Mouse (Mus musculus) thymus, postnatal 36 days (tissue): ENCODE results near the gene Dennd1b.

Experiments used
- DNase-seq, 2 experiments: peaks; one replicate each; pipeline ENCODE4 v3.0.0; 2022; ENCODE audit warnings: mixed read lengths in 2 of 2

Dennd1b gene

GRCm38 (mm10) chr1:139090744-139091143, 127.5 kb downstream of the Dennd1b start:
- no peak for DNase-seq

DNA sequence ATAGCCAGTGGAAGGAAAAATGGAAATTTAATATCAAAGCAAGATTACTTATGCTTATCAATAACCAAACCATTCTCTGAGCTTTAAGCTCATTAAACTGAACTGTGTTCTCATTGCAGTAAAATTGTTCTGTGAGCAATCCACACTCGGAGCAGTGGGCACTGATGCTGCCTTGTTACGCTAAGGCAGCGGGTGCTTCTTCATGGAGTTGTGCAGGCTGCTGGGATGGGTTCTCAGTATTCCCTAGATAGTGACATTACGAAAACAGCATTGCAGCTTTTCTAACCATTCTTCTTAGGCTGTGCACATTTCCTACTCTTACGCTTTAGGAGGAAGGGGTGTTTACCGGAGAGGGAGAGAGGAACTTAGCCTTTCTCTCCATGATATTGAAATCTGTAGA, 128.5 kb downstream of the Dennd1b start:
- DNase-seq: no peak

- no peak for DNase-seq
Measured at GRCm38 (mm10) chr1:139092144-139092543, 128.9 kb downstream of the Dennd1b start.

- no peak for DNase-seq
Measured at GRCm38 (mm10) chr1:139092722-139093121, 129.5 kb downstream of the Dennd1b start.

GRCm38 (mm10) chr1:139096369-139096768, 133.1 kb downstream of the Dennd1b start:
- DNase-seq: no peak

GRCm38 (mm10) chr1:139098088-139098487, 134.9 kb downstream of the Dennd1b start:
- DNase-seq: no peak

DNA sequence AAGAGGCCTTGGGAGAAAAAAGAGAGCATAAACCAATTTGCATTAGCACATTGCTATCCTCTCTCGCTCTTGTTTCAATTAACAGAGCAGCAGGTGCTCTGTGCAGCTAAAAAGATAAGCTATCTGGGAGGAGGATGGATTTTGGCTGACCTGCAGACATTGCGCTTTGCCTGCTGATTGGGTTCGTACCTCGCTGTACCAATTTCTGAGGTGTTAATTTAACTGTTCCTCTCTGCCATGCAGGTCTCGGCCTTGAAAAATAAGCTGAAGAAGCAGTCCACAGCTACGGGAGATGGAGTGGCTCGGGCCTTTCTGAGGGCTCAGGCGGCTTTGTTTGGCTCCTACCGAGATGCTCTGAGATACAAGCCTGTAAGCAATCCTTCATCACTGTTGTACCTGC, 138.5 kb downstream of the Dennd1b start:
- no peak for DNase-seq

- no peak for DNase-seq
Measured at GRCm38 (mm10) chr1:139108251-139108650, 145.0 kb downstream of the Dennd1b start.

DNA sequence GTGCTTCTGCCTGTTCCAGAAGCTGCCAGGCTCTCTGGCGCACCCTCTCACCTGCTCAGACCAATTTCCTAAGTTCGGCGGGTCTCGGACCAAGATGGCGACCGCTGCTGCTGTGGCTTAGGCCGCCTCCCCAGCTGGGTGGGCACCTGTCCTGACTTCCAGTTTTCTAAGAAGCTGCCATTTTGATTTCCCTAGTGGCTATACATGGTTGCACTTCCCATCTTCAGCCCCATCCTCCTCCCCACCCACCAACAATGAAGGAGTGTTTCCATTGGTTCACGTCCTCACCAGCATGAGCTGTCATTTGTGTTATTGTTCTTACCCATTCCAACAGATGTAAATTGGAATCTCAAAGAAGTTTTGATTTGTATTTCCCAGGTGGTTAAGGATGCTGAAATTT, 159.4 kb downstream of the Dennd1b start:
- no peak for DNase-seq

DNA sequence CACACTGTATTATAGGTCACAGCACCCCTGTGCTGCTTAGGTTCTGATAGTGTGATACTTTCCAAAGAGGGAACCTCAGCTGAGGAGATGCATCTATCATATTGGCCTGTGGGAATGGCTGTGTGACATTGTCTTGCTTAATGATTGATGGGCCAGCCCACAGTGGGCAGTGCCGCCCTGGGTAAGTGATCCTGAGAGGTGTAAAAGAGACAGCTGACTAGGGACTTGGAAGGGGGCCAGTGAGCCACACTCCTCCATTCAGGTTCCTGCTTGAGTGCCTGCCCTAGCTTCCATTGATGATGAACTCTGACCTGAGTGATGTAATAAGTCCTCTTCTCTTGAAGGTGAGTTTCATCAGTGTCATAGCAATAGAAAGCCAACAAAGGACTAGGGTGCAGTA, 176.4 kb downstream of the Dennd1b start:
- no peak for DNase-seq

- no peak for DNase-seq
Measured at GRCm38 (mm10) chr1:139145516-139145915, 182.3 kb downstream of the Dennd1b start.

DNA sequence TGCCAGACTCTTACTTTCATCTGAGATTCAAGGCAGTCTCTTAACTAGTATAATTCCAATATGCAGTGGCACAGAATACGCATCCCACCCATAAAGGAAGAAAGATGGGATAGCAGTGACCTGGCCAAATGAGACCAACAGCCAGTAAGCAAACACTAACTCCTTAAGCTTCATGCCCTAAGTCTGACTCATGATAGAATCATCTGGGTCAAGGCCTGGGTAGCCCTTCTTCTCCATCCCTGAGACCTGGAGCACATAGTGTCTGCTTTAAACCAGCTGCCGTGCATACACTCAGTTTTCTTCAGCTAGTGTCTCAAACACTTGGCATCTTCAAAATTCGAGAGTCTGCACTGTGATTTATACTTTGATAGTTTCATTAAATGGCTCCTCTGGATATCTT, 183.1 kb downstream of the Dennd1b start:
- DNase-seq: no peak

DNA sequence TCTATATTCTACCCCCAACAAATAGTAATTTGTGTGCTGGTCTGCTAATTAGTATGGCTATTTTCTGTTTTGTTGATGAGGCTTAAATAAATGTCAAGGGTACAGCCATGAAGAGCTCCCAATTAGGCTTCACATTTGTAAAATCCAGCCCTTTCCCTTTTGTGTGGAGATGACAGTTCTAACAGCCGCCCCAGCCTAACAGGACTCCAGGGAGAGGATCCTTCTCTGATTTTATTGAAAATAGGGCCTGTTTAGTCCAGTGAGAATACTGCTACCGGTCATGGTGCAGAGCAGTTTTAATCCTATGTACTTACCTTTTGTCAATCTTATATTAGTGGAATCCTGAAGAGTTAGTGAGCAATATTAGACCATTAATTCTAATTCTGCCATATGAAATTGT, 189.8 kb downstream of the Dennd1b start:
- no peak for DNase-seq

- no peak for DNase-seq
Measured at GRCm38 (mm10) chr1:139153493-139153892, 190.3 kb downstream of the Dennd1b start.

GRCm38 (mm10) chr1:139156397-139156796, 193.2 kb downstream of the Dennd1b start:
- no peak for DNase-seq

DNA sequence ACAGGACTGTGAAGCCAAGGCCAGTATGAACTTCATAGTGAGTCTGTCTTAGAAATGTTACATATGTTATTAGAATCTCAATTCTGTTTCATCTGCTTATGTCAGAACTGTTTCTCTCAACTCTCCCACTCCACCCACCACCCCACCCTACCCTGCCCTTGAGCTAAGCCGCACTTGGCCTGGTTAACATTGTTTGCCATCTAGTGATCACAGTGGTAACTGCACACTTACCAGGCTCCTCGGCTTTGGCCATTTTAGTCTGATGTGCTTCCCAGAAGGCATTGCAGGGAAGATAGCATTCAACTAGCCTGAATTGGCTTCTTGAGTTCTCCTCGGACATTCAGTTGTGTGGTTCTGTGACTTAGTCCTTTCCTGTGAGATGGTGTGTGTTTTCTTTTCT, 198.4 kb downstream of the Dennd1b start:
- no peak for DNase-seq

DNA sequence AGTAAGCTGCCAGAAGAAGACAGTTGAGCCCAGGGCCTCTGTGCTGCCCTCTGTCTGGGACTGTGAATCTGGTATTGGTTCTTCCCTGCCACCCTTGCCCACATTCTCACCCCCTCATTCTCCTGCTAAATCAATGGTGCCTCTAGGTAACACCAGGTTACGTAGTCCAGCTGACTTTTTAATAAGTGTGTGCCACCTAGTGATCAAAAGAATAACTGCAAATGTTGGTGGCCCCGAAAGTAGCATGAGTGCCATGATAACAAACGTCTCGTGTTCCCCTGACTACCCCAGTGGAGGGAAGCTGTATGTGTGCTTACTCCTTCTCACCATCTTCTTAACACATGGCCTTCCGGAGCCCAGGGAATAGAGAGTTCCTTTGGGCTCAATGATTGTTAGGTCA, 199.6 kb downstream of the Dennd1b start:
- DNase-seq: no peak

GRCm38 (mm10) chr1:139174058-139174832, 211.0 kb downstream of the Dennd1b start:
- no peak for DNase-seq

DNA sequence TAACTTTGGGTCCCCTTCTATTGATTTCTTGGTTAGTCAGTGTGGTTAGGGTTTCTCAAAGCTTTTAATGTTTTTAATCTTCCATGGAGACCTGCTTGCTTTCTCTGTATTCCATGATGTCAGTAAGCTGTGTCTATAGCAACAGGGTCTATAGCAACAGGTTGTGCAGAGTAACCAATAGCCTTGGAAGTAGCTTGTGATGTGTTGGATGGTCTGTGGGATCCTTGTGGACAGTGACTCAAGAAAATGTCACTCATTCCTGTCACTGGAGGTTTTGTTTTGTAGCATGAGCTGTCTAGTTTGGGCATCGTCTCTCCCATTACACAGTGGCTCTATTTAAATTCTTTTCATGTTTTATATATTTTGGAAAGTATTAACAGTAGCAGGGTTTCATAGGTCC, 216.5 kb downstream of the Dennd1b start:
- DNase-seq: no peak

GRCm38 (mm10) chr1:139180481-139181149, 217.4 kb downstream of the Dennd1b start:
- DNase-seq: peak; percentile 16 to 17

- DNase-seq: no peak
Measured at GRCm38 (mm10) chr1:139192635-139193034, 229.4 kb downstream of the Dennd1b start.

GRCm38 (mm10) chr1:139194011-139194410, 230.8 kb downstream of the Dennd1b start:
- no peak for DNase-seq

GRCm38 (mm10) chr1:139194428-139195028, 231.3 kb downstream of the Dennd1b start:
- no peak for DNase-seq

DNA sequence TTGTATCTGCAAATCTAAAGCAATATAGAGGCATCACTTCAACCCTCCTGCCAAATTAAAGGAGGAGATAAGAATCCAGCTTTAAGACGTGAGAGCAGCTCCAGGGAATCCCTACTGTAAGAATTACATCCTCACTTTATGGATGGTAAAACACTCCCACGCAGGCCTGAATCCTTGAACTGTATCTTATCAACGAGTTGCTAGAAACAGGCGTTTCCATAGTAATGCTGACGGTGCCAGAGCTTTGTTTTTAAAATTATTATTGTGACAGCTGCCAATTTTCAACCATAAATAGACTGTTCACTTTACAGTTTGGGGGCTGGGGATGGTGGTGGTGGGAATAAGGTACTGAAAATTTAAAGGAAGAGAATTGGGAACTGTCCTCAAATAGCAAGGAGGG, 239.8 kb downstream of the Dennd1b start:
- no peak for DNase-seq
